Mouse (Mus musculus) testis, postnatal 10 days (tissue): ENCODE results near the gene Msx1.
A peak's percentile ranks its signal among the peaks of the same experiment; 100 is the strongest.

ENCODE experiments used
- DNase-seq: peaks from one replicate; pipeline ENCODE4 v3.0.0; 2021; ENCODE audit warnings: low spot score

Msx1 gene

DNA sequence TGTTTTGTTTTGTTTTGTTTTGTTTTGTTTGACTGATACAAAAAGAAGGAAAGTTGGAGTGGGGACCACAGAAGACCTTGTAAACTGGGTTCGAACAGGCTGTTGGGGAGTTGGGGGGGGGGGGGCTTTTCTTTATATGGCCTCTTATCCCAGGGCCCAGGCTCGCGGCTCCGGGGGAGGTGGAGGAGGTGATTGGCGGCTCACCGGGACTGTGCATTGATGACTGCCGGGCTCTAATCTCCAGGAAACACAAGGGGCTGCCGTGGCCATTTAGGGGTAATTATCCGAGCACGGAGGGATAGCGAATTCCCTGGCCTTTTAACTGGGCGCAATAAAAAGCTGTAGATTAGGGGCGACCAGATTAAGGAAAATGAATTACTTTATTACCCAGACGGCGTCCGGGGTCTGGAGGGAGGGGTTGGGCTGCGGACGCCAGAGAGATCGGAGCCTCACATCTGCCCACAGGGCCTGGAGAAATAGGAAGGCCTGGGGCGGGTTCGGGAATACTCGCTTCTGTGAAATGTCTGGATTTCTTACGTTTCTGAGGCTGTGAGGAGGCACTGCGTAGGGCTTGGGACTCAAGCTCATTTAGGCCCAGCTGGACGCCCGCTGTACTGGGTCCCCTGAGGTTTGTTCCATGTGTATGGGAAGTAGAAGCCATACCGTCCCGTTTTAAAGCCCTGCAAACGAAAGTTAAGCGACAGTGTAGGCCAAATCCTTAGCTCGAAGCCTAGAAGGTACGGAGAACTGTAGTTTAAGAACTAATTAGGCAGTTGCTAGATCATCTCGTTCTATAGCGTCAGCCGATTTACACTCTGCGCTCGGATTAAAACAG lies 1.4 kb upstream of the Msx1 start:
- DNase-seq = no peak

DNA sequence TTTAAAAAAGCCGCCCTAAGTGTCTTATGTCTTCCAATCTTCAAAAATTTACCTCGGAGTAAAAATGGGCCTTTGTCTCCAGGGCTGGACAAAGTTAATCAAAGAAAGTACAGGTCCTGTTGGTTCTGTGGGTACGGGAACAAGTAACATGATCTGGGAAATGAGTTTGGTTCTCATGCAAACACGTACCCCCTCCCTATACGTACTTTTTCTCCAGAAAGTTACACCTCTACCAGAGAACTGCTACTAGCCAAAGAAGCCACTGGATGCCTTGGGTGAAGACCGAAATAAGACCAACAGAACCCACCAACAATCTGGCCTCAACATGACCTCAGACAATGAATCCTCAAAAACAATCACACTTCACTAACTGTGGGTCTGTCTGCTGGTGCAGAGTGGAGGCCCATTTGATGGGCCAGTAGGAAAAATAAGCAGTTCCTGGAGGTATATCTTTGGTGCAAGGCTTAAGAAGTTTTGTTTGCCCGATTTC lies 773 bp upstream of the Msx1 start:
- no peak for DNase-seq

DNA sequence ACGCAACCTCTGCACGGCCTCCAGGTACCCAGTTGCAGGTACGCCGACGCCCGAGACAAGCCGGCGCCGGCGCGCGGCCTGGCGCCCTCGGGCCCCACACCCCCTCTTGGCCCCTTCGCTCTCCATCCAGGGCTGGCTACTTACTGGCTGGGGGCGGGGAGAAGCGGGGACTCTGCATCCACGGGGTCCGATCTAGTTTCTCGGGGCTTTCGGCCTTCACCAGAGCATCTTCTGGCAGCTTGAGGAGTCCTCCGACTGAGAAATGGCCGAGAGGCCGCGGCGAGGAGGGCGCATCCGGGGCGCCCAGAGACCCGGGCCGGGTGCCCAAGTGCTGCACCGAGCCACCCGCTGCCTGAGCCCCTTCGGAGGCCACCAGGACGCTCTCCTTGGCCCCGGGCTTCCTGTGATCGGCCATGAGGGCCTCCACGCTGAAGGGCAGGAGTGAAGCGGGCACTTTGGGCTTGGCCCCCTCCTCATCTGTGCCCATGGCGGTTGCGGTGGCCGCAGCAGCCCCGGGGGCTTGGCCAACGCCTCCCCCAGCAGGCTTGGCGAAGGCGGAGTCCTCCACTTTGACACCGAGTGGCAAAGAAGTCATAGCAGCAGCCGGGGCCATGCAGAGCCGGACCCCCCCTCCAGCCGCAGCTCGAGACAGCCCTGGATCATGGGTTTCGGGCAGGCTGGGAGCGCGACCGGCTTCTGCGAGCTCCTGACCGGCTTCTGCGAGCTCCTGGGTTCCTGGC lies 492 bp downstream of the Msx1 start:
- peak; percentile 46 for DNase-seq

DNA sequence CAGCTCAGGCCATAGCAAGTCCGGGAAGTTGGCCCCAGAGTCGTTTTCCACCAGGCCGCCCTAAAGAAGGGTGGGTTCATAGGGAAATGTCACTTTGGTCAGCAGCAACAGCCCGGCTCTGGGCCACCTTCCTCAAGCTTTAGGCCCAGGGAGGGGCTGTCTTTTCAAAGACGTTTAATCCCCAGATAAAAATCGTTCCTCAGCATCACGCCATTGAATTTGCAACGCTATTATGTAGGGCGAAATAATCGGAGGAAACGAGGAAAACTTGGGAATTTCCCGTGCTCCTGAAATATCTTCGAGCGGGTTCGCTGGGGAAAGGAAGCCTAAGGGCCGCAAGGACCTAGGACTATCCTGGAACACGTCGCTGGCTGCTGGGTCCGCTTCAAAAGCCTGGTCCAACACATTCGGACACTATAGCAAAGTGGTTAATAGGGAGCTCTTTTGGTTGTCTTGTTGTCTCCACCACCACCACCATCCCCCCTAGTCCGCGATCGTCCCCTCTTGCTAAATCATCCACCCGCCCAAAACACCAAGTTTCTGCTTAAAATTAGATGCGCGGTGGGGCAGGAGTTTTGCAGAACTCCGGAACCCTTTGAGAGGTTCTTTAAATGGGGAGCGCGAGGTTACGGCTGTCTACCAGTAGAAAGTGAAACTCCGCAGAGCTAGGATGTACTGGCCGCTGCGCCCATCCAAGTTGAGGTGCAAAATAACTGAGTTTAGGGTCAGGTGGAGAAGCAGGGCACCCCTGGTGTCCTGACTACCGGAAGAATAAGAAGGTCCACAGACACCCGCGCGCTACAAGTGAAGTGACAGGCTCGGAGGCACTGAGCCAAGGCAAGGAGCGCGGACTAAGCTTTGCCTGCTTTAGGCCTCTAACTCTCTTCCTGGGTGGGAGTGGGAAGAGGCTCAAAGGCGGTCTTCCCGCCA lies 1.3 kb downstream of the Msx1 start:
- DNase-seq = no peak

DNA sequence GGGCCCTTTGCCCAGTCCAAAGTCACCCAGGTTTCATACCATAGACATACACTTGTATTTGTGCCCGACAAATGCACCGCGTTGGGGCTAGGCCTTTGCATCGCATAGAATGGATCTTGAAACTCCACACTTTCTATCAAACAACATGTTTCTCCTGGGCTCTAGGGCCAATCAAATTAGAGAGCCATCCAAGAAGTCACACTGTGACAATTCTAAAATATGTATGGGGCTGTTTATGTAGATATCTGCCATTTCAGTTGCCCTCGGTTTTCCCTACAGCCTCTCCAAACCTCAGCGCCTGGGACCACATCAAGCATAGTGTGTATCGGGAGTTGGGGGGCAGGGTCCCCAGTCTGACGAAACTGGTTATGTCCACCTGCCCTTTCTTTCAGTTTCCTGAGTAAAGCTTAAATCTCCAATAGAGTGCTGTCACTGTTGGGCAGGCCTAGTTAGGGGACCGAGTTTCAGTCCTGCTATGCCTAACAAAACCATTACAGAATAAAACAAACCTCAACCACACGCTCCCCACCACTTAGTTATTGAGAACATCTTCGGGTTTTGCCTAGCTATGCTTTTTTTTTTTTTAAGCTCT lies 2.2 kb downstream of the Msx1 start:
- DNase-seq = no peak

DNA sequence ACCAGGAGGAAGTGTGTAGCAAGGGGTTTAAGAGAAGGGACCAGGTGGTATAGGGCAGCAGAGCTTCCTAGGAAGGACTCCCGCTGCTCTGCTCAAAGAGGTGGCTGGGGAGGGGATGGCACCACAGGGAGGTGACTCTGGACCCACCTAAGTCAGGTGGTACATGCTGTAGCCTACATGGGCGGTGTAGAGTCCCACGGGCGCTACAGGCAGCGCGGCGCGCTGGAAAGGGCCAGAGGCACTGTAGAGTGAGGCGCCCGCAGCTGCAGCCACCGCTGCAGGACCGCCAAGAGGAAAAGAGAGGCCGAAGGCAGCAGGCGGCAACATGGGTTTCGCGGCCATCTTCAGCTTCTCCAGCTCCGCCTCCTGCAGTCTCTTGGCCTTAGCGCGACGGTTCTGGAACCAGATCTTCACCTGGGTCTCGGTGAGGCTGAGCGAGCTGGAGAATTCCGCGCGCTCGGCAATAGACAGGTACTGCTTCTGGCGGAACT lies 3.2 kb downstream of the Msx1 start:
- no peak for DNase-seq

DNA sequence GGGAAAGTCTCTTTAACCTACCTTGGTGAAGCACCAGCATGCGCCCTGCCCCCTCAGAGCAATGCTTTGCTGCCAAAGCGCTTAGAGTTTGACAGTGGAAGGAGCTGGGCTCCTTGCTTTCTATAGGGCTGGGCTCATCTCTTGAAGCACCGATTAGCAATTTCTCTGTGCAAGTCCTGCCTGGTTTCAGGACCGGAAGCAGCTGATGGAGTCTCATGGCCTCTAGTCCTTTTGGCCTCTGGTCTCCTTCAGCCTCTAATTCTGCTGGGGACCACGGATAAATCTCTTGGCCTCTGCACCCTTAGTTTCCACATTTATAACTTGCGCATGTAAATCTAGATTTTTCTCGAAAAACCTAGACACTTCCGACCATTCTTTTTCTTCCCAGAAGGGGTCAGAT lies 3.7 kb downstream of the Msx1 start:
- DNase-seq = no peak

DNA sequence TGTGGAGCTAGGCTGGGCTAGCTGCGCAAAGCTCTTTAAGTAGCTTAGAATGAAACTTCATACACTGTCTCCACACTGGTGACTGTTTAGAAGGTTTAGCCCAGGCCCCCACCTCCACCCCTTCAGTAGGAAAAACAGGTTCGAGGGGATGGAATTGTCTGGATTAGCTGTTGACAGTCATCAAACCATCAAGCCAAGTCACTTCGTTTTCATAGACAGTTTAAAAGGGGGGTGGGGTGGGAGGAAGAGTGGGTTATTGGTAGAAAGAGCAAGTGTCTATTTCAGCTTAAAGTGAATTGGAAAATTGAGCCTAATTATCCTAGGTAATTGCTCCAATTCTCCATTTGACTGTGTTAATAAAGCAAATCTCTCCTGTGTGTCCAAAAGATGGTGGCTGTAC lies 4.4 kb downstream of the Msx1 start:
- no peak for DNase-seq

DNA sequence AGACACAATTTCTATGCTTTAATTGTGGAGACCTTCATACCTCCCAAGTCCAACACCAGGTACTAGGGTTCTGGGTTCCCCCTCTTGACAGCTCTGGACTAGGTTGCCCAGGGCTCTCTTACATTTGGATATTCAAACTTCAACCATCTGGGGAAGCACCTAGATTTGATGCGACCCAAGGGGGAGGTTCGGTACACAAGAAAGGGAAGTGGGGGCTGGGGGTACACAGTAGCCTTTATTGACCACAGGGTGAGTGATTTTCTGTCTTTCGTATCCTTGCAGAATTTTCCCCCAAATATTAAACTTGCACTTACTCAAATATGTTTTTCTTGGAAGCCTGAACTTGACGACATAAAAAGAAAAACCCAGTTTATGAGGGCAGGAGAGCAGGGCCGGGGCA lies 4.8 kb downstream of the Msx1 start:
- DNase-seq = no peak

DNA sequence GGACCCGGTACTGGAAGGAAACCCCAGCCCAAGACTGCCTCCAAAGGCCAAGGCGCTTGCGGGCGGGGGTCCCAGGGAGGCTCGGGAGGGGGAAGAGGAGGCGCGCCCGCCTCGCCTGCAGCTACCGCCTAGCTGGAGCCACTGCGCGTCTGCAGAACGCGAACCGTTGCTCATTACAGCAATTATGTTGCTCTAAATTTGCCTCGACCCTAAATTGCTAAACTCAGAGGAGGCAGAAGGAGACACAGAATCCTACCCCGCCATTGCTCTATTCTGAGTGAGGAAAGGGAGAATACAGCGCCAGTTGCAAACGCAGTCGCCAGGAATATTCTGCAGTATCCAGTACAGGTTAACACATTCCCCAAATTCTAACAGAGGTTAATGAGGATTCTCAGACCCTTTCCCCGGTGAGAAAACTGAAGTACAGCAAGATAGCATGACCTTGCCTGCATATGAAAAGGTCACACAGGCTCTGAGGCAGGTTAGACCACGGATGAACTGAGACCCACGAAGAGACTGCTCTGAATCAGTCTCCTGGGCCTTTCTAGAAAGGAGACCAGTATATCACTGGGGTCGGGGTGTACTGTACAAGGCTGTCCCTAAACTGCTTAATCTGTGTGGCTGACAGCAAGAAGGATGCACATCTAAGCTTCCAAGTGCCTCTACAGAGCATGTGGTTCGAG lies 5.7 kb downstream of the Msx1 start:
- DNase-seq = no peak

DNA sequence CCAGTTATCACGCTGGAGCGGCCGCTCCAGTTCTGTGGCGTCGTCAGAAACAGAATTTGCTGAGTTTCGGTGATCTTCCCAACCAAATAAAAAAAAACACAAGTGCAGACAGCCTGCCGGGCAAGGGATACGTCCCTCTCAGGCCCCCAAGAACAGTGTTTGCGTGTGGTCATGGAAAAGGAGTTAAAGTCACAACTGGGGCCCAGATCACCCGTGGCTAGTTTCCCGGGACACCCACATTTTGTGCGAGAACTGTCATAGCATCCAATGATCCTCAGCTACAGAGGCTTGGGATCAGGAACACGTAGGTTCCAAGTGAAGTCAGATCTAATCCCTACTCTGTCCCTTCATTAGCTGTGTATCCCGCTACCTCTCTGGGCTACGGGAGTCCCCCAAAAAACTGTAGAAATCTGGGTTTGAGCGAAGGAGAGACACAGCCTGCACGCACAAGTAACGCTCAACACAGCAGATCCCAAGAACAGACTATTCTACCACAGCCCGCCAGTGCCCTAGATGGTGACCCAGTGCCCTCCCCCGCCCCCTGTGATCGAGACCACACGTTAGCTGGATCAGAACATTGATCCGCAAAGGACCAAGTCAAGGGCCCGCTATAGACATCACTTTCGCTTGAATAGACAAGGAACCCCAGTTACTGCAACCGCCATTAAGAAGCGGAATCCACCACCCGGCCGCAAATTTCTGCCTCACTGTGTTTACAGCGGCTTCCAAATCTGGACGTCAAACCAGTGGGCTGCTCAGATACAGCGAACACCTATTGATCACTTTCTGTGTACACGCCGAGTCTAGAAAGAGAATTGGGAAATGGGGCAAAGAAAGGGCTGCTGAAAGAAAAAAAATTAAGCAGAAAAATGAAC lies 6.5 kb downstream of the Msx1 start:
- no peak for DNase-seq

DNA sequence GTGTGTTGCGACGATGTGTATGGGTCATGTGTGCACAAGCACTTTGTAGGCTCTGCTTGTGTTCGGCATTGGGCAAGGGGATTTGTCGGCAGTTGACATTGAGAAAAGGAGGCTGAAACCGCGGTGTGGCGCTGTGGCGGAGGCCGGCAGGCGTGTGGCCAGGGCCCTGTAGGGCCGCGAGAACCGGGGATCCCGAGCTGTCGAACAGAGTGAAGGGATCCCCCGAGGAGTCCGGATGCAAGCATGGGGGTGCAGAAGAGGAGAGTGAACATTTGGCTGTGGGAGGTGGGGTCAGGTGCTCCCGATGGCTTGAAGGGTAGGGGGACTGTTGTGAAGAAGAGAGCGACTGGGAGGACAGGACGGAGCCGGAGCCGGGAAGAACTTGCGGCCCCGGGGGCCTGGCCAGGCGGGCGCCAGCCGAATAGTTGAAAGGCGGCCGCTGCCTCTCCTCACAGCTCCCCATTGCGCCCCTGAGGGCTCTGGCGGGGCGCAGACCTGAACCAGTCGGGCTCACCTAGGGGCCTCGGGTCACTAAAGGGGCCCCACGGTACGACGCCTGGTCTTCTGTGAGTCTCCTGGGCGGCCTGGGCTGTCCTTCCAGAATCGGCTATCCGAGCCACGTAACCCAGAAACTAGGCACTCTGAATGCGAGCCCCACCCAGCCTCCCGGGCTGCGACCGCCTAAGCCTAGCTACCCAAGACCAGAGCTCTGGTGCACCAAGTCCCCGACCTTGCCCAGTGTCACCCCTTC lies 7.3 kb downstream of the Msx1 start:
- peak; percentile 74 for DNase-seq

DNA sequence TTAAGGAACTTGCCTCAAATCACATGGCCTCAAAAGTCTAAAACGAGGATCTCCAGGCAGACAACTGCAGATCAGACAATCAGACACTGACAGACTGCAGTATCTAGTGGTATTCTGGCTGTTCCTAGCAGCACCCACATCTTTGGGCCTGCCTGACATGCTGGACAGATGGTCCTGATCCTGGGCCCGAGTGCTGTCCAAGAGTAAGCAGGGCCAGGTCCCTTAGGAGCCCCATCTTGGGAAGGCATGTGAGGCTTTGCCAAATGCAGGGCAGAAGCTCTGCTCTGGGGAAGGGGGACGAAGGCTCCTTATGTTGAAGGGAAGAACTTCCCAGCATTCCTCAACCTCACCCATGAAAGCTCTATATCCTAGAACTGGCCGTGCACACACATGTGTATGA lies 8.5 kb downstream of the Msx1 start:
- DNase-seq = no peak

DNA sequence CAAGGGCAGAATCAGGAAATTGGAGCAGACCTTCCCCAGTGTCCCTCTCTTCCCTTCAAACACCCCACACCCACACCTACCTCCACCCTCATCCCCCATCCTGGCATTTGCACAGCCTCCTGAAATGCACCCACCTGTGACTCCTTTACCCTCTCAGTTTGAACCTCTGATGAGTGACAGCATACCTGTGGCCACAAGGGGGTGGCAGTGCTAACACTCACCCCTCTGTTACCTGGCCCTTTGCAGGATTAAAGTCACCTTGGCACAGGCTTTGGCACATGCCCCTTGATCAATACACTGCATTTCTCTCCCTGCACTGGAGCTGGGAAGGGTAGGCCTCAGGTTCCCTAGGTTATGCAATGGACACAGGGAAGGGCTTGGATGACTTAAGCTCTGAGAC lies 10.2 kb downstream of the Msx1 start:
- DNase-seq = no peak

DNA sequence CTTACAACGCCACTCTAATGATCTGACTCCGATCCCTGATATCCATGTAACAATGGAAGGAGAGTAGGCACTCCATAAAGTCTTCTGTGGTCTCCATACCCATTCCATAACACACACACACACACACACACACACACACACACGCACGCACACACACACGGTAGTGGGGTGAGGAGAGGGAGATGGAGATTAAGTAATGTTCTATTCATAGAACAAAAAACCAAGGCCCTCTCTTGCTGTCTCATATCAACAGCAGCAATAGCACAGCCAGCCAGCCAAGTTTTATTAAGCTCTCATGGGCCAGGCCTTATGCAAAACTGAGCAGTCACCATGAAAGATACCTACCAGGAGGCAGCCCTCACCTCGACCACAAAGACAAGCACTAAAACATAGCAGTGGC lies 19.1 kb downstream of the Msx1 start:
- no peak for DNase-seq

DNA sequence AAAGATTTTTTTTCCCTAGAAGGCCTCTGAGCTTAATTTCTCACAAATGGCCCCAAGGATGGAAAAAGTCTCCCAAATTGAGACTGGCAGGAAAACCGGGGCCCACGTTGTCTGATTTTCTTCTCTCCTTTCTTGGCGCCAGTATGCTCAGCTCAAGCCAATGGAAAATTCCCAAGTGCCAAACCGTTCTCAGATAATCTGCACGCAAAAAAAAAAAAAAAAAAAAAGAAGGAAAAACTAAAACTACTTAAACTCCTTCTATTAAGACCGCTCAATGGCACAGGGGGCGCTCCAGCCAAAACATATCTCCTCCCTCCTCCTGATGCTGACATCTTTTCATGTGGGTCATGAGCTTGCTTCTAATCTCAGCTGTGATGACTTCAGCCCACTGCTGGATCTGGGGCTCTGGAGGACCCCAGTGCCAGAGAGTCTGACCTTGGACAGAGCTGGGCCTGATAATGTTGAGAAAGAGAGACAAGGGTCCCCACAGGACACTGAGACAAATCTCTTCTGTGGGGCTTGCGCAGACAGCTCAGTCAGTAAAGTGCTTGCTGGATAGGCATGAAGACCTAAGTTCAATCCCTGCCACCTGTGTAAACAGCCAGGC lies 19.8 kb downstream of the Msx1 start:
- no peak for DNase-seq

DNA sequence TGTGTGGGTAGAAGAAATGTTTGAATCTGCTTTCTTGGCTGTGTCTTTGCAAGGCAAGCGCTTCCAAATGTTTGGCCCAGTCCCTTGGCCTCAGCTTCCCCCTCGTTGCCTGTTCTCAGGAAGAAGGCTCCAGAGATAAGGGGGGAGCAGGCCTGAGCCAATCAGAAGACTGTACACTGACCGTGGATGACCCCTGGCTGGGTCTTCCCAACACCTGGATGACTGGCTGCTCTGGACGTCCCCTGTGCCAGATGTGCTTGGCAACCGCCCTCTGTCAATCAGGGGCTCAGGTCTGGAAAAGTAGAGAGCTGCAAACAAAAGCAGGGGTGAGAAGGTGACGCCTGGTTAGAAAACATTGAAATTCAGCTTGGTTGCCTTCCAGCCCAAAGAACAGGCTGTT lies 27.1 kb downstream of the Msx1 start:
- DNase-seq = no peak

DNA sequence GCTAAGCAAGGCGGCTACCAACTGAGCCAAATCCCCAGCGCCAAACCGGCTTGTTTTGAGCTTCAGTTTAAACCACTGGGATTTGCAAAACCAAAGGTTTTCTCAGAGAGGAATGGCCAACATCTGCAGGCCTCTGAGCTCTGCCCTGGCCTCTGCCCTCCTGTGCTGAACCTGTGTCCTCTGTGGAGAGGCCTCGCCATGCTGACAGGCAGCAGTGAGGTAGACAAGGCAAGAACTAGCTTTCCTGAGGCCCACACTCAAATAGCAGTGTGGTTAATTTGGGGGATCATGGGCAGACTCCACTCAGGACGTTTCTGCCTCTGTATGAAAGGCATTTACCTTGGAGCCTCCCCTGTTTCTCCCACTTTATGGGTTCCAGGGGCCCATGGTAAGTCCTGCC lies 27.6 kb downstream of the Msx1 start:
- DNase-seq = no peak

DNA sequence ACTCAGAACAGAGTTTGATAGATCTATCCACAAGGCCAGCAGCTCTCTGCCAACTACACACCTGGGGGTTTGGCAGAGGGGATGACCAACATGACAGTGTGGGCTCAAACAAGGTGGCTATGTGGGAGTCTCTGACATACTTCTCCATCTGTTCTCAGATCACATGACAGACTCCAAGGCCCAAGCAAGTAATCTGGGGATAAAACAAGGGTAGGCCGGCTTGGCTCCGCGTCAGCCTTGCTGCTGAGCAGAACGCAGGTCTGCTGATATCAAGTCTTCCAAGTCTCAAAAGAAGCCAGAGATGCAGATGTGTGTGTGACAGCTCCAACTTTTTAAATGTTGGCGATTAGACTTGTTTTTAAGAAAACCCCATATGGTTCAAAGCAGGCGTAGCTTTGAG lies 28.7 kb downstream of the Msx1 start:
- DNase-seq = no peak
